Mouse (Mus musculus) splenic B cell, adult 2 months (primary cell): ENCODE measurements around the gene Arl2.

Source experiments
- DNase-seq: peaks from one replicate; pipeline ENCODE4 v3.0.0-alpha.2; 2011; ENCODE audit warnings: low read depth, low spot score
- H3K27me3 ChIP-seq: 2 replicates; pipeline ENCODE4 v1.6.1; 2012; ENCODE audit warnings: mild to moderate bottlenecking, low read length, moderate library complexity, mixed read lengths; ENCODE audit not compliant: control insufficient read depth, poor library complexity, insufficient read depth, severe bottlenecking
- H3K36me3 ChIP-seq: 2 replicates; pipeline ENCODE4 v1.6.1; 2012; ENCODE audit warnings: mild to moderate bottlenecking, low read length, moderate library complexity, mixed read lengths; ENCODE audit not compliant: control insufficient read depth, poor library complexity, insufficient read depth, severe bottlenecking

Gene Arl2

GRCm38 (mm10) chr19:6117346-6117985 lies 23.9 kb downstream of the Arl2 start:
- no peak for DNase-seq

GRCm38 (mm10) chr19:6116113-6116850 lies 25.1 kb downstream of the Arl2 start:
- no peaks in the 10 kb centered on the region; the same call in 1 of the 2 replicates for H3K36me3 ChIP-seq
- no peaks in the 10 kb centered on the region for H3K27me3 ChIP-seq
- no peak for DNase-seq

More at GRCm38 (mm10) chr19:6117346-6117985, 23.9 kb downstream of the Arl2 start:
- Histone ChIP-seq H3K36me3 (no peaks in the 10 kb centered on the region; the same call in 1 of the 2 replicates), H3K27me3 (no peaks in the 10 kb centered on the region)

GRCm38 (mm10) chr19:6113116-6113515 lies 28.2 kb downstream of the Arl2 start:
- H3K27me3 ChIP-seq: no peaks in the 10 kb centered on the region
- H3K36me3 ChIP-seq: no peaks in the 10 kb centered on the region; the same call in 1 of the 2 replicates
- no peak for DNase-seq

GRCm38 (mm10) chr19:6105586-6105985 lies 35.8 kb downstream of the Arl2 start, which contains the start of gene Naaladl1:
Gene Naaladl1, plus strand, starts transcription at chr19:6105782.
- H3K36me3 ChIP-seq: no peaks in the 10 kb centered on the region
- H3K27me3 ChIP-seq: no peaks in the 10 kb centered on the region
- DNase-seq: no peak

- no peak for DNase-seq
- H3K36me3 ChIP-seq: no peaks in the 10 kb centered on the region
- no peaks in the 10 kb centered on the region for H3K27me3 ChIP-seq
Observed at GRCm38 (mm10) chr19:6104476-6104875, 36.9 kb downstream of the Arl2 start.

- Histone ChIP-seq H3K36me3 (no peaks in the 10 kb centered on the region), H3K27me3 (no peaks in the 10 kb centered on the region)
- no peak for DNase-seq
Observed at GRCm38 (mm10) chr19:6102169-6102853, 39.0 kb downstream of the Arl2 start.

GRCm38 (mm10) chr19:6101186-6101585 lies 40.2 kb downstream of the Arl2 start:
- no peak for DNase-seq
- H3K27me3 ChIP-seq: no peaks in the 10 kb centered on the region
- no peaks in the 10 kb centered on the region for H3K36me3 ChIP-seq

- no peaks in the 10 kb centered on the region for H3K36me3 ChIP-seq
- DNase-seq: no peak
- no peaks in the 10 kb centered on the region for H3K27me3 ChIP-seq
Observed at GRCm38 (mm10) chr19:6097847-6098246, 43.5 kb downstream of the Arl2 start.

GRCm38 (mm10) chr19:6094119-6094518 lies 47.2 kb downstream of the Arl2 start, which contains the start of gene AC131692.1:
Gene AC131692.1, plus strand, starts transcription at chr19:6094419.
- Histone ChIP-seq H3K36me3 (no peaks in the 10 kb centered on the region), H3K27me3 (no peaks in the 10 kb centered on the region)
- DNase-seq: no peak

GRCm38 (mm10) chr19:6088841-6089240 lies 52.5 kb downstream of the Arl2 start:
- no peaks in the 10 kb centered on the region for H3K27me3 ChIP-seq
- DNase-seq: no peak
- H3K36me3 ChIP-seq: no peaks in the 10 kb centered on the region

GRCm38 (mm10) chr19:6085417-6085879 lies 55.9 kb downstream of the Arl2 start:
- peak; percentile 81 for DNase-seq
- H3K27me3 ChIP-seq: no peaks in the 10 kb centered on the region
- peaks cover 2% of the 10 kb centered on the region; the same call in 1 of the 2 replicates for H3K36me3 ChIP-seq

- peak; percentile 99 for DNase-seq
- Histone ChIP-seq H3K36me3 (peaks cover 2% of the 10 kb centered on the region; the same call in 1 of the 2 replicates), H3K27me3 (no peaks in the 10 kb centered on the region)
Observed at GRCm38 (mm10) chr19:6084478-6085248, 56.7 kb downstream of the Arl2 start, which contains the start of the genes Zfpl1 and Cdca5. Gene Zfpl1, minus strand, starts transcription at chr19:6084956. Gene Cdca5, plus strand, starts transcription at chr19:6084983.
